Mouse (Mus musculus) brain, embryonic 14.5 days (tissue): ENCODE results near the gene Htatip2.

Source experiments
- CTCF ChIP-seq: fragments of 200-500 bp; IDR thresholded peaks from 2 replicates; pipeline ENCODE4 v1.5.1; 2012; ENCODE audit warnings: inconsistent platforms, mild to moderate bottlenecking, moderate library complexity, borderline replicate concordance; ENCODE audit not compliant: insufficient read depth, insufficient read length; ENCODE audit errors: extremely low read depth
- POLR2A ChIP-seq: fragments of 200-500 bp; IDR thresholded peaks from 2 replicates; pipeline ENCODE4 v1.6.1; 2012; ENCODE audit warnings: mild to moderate bottlenecking, inconsistent platforms, borderline replicate concordance; ENCODE audit not compliant: poor library complexity, insufficient read depth, insufficient read length, severe bottlenecking; ENCODE audit errors: extremely low read depth

- TF ChIP-seq CTCF (no peak), POLR2A (no peak)
Measured at GRCm38 (mm10) chr7:49774396-49774795, 15.5 kb downstream of the Htatip2 start.
